Mouse (Mus musculus) layer of hippocampus, adult 9-11 months (tissue): Measurements from ENCODE around the gene Reep3.
"Not testable (repeated sequence)": the region's sequence is repeated elsewhere in the genome, so short reads cannot be mapped to it uniquely, and the experiment has no call there.

Source experiments
- DNase-seq: peaks from one replicate; pipeline ENCODE4 v3.0.0; 2022

Reep3 gene

GRCm38 (mm10) chr10:67096621-67097436 lies at the start of gene Reep3:
TSS of gene Reep3 (minus strand) at chr10:67096945.
- peak; percentile 52 for DNase-seq

- no peak for DNase-seq
Measured at GRCm38 (mm10) chr10:67145623-67146022, 48.9 kb upstream of the Reep3 start.

GRCm38 (mm10) chr10:67144269-67144668 lies 47.5 kb upstream of the Reep3 start:
- DNase-seq, result no peak

- DNase-seq, result no peak
Measured at GRCm38 (mm10) chr10:67143661-67144060, 46.9 kb upstream of the Reep3 start.

GRCm38 (mm10) chr10:67137437-67137836 lies 40.7 kb upstream of the Reep3 start:
- DNase-seq, result no peak

- DNase-seq, result no peak
Measured at GRCm38 (mm10) chr10:67134322-67134721, 37.6 kb upstream of the Reep3 start.

GRCm38 (mm10) chr10:67131709-67132108 lies 35.0 kb upstream of the Reep3 start:
- DNase-seq, result no peak

GRCm38 (mm10) chr10:67129531-67129930 lies 32.8 kb upstream of the Reep3 start:
- DNase-seq, result no peak

GRCm38 (mm10) chr10:67126859-67127758 lies 30.4 kb upstream of the Reep3 start:
- no peak for DNase-seq

GRCm38 (mm10) chr10:67126061-67126858 lies 29.5 kb upstream of the Reep3 start:
- peak; percentile 52 for DNase-seq

GRCm38 (mm10) chr10:67124156-67124555 lies 27.4 kb upstream of the Reep3 start:
- no peak for DNase-seq

GRCm38 (mm10) chr10:67123756-67124155 lies 27.0 kb upstream of the Reep3 start:
- no peak for DNase-seq

GRCm38 (mm10) chr10:67120640-67121039 lies 23.9 kb upstream of the Reep3 start:
- no peak for DNase-seq

- no peak for DNase-seq
Measured at GRCm38 (mm10) chr10:67120180-67120579, 23.4 kb upstream of the Reep3 start.

GRCm38 (mm10) chr10:67119291-67119690 lies 22.5 kb upstream of the Reep3 start:
- no peak for DNase-seq

- DNase-seq, result no peak
Measured at GRCm38 (mm10) chr10:67116251-67116650, 19.5 kb upstream of the Reep3 start.

- DNase-seq, result no peak
Measured at GRCm38 (mm10) chr10:67115666-67116091, 18.9 kb upstream of the Reep3 start.

GRCm38 (mm10) chr10:67115115-67115514 lies 18.4 kb upstream of the Reep3 start:
- DNase-seq, result no peak

GRCm38 (mm10) chr10:67113833-67114232 lies 17.1 kb upstream of the Reep3 start:
- DNase-seq, result no peak

GRCm38 (mm10) chr10:67112967-67113366 lies 16.2 kb upstream of the Reep3 start:
- DNase-seq, result not testable (repeated sequence)

- DNase-seq, result no peak
Measured at GRCm38 (mm10) chr10:67111799-67112177, 15.0 kb upstream of the Reep3 start.

GRCm38 (mm10) chr10:67111044-67111798 lies 14.5 kb upstream of the Reep3 start:
- DNase-seq, result no peak
